Comparison of ENCODE assay signal across 16 mouse cellular contexts in genomic region chr10:16670286-16670685, GRCm38 (mm10).
DNase-seq lines count a peak whose midpoint lies in the region.
"Had no signal": no experiment of that assay in that cellular context is flagged by ENCODE, and none has a peak within 500 bp of the region (broad histone marks: within the 10 kb centered on the region; RNA-seq: fewer than 3 reads in every experiment).

No protein-coding gene starts in this region.

- DNase-seq in kidney, adult 9 months: peak; percentile 3
- no peak for DNase-seq in kidney, postnatal 10 days
- peak; percentile 11 for DNase-seq in retina, embryonic 14.5 days (ENCODE audit: low spot score)
- no peak for DNase-seq in retina, postnatal 1 day
- DNase-seq in A20 (ENCODE audit: low read depth, low spot score): peak; percentile 4
- DNase-seq in adipocyte (ENCODE audit: low spot score): peak; percentile 72
- no peak for DNase-seq in heart, adult 18-20 months
- no peak for DNase-seq in cerebellum, postnatal 4 days (ENCODE audit: low spot score in 2 of 2)
- DNase-seq: adrenal gland, adult 2 months; adrenal gland, postnatal 14 days; cerebellum, adult 11 months; cerebellum, adult 2 months; cerebellum, postnatal 10 days; cerebellum, postnatal 36 days; gastrocnemius, postnatal 25 days; heart, adult 2 months had no signal

Comparison
In these comparisons a context has a peak if more than half of its experiments do, and no peak if none do; other contexts are left out.
1. DNase-seq: peak in kidney, adult 9 months (single experiment), retina, embryonic 14.5 days (single experiment), A20 (single experiment) and adipocyte (single experiment); none in kidney, postnatal 10 days (single experiment), retina, postnatal 1 day (single experiment), heart, adult 18-20 months (0 of 2) and cerebellum, postnatal 4 days (0 of 2).